Comparison of ENCODE assay signal across 8 mouse cellular contexts in the genomic region with DNA sequence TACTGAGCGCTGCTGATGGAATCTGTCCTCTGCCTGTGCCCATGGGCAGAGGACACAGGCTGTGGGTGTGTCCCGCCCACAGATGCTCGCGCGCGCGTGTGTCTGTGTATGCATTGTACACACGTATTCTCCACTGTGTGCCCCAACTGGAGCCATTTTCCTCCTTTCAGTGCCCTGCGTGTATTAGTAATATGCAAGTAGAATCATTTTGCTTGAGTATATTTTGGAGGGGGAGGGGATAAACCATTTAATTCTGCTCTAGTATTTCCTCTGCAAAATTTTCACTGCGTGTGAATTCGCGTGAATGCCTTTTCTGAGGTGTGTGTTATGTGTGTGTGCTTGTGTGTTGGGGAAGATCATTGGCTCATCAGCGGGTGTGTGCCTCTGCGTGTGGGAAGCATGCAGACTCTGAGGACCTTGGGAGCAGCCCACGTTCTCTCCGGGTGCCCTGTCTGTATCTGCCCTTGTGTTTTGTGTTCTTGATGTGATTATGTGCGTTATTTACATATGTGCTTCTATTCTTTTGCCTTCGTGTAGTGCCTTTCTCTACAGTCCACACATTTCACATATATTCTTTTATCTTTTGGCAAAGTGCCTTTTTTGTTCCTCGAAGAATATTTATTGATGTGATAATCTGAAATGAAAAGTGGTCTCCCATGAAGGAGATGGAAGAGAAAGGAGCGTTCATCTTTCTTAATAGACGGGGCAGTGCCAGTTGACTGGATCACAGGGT.
DNase-seq lines count a peak whose midpoint lies in the region; TF ChIP-seq lines count a peak whose summit lies in the region.

No protein-coding gene starts in this region.

- TF ChIP-seq POLR2A in testis, adult 2 months (IDR thresholded peaks at IDR 0.05; ENCODE audit: control insufficient read depth, low read depth, low read length), result no peak
- peak; percentile 62; the same call in 1 of the 2 replicates for TF ChIP-seq POLR2A in cortical plate, adult 2 months (IDR thresholded peaks at IDR 0.05; ENCODE audit: extremely low read depth, insufficient read depth, low read length)
- no peak for TF ChIP-seq POLR2A in myocyte (IDR thresholded peaks at IDR 0.05; ENCODE audit: insufficient read length, low read depth)

- no peak for DNase-seq in testis, postnatal 10 days (ENCODE audit: low spot score)
- DNase-seq in heart, postnatal 10 days, result peak; percentile 7 to 12
- peak; percentile 60 to 61 for DNase-seq in layer of hippocampus, postnatal 36 days
- no peak for DNase-seq in urinary bladder, postnatal 14 days (ENCODE audit: low spot score)
- no peak for DNase-seq in urinary bladder, postnatal 36 days (ENCODE audit: low spot score in 2 of 2)

- H3K36me3 ChIP-seq in testis, adult 2 months (ENCODE audit: control insufficient read depth, insufficient read depth, low read length), result no peaks in the 10 kb centered on the region
- H3K36me3 ChIP-seq in myocyte (ENCODE audit: control insufficient read depth, insufficient read depth), result no peaks in the 10 kb centered on the region

- no peak overlapping the region for H3ac ChIP-seq in myocyte (ENCODE audit: control insufficient read depth, insufficient read length)

- H3K4me2 ChIP-seq in myocyte (ENCODE audit: low read depth), result peak overlapping the region; percentile 90

- intact Hi-C loops in heart, postnatal 10 days (cut with DNase I), result loop anchor here (5.0 kb wide), 2 partner anchors 410 to 620 kb away; no protein-coding TSS in a partner anchor

- no peak for TF ChIP-seq CTCF in testis, adult 2 months (IDR thresholded peaks at IDR 0.05; ENCODE audit: control insufficient read depth, insufficient read depth, insufficient replicate concordance, low read depth, low read length)
- TF ChIP-seq CTCF in cortical plate, adult 2 months (IDR thresholded peaks at IDR 0.05; ENCODE audit: extremely low read depth, insufficient read depth, low read length), result no peak

- H3K4me1 ChIP-seq in testis, adult 2 months (ENCODE audit: control insufficient read depth, insufficient read depth, low read length), result peaks cover 19% of the 10 kb centered on the region
- H3K4me1 ChIP-seq in cortical plate, adult 2 months (ENCODE audit: control insufficient read depth, insufficient read depth, low read length), result peaks cover 8% of the 10 kb centered on the region; the same call in 1 of the 2 replicates

- peak overlapping the region; percentile 57 for H3K4me3 ChIP-seq in testis, adult 2 months (ENCODE audit: control insufficient read depth, low read depth, low read length)
- H3K4me3 ChIP-seq in cortical plate, adult 2 months (ENCODE audit: insufficient read depth, low read length), result peak overlapping the region; percentile 57; the same call in 1 of the 2 replicates
- peak overlapping the region; percentile 30 for H3K4me3 ChIP-seq in myocyte

- H3K27ac ChIP-seq in testis, adult 2 months (ENCODE audit: control insufficient read depth, insufficient read depth, low read depth, low read length), result 0 out of 2 replicates have a peak overlapping the region, but pooled peaks have one; percentile 58
- H3K27ac ChIP-seq in cortical plate, adult 2 months (ENCODE audit: insufficient read depth, low read length), result peak overlapping the region; percentile 97

- no peaks in the 10 kb centered on the region for H3K79me2 ChIP-seq in myocyte (ENCODE audit: control insufficient read depth, insufficient read depth)

- H3K27me3 ChIP-seq in testis, adult 2 months (ENCODE audit: control insufficient read depth, insufficient read depth, low read length), result 0 out of 2 replicates have a peak, but pooled peaks cover 2% of the 10 kb centered on the region
- H3K27me3 ChIP-seq in myocyte (ENCODE audit: control insufficient read depth, insufficient read depth, insufficient read length), result no peaks in the 10 kb centered on the region

TF ChIP-seq in myocyte, 11 proteins besides CTCF, POLR2A, EP300 and RAD21:
- TF ChIP-seq REST (IDR thresholded peaks at IDR 0.05; ENCODE audit: insufficient read depth, insufficient read length), result no peak
- TF ChIP-seq CEBPB (IDR thresholded peaks at IDR 0.05; ENCODE audit: insufficient read depth, poor library complexity, severe bottlenecking), result no peak
- no peak for TF ChIP-seq MYOG (IDR thresholded peaks at IDR 0.05; ENCODE audit: control insufficient read depth in 1 of 3, insufficient read depth in 1 of 3, insufficient read length in 2 of 3, low read depth in 2 of 3)
- TF ChIP-seq MAX (IDR thresholded peaks at IDR 0.05; ENCODE audit: low read depth), result no peak
- TF ChIP-seq MYOD1 (IDR thresholded peaks at IDR 0.05; ENCODE audit: control insufficient read depth in 1 of 3, insufficient read length in 2 of 3, low read depth in 2 of 3), result no peak
- no peak for TF ChIP-seq SRF (IDR thresholded peaks at IDR 0.05; ENCODE audit: control insufficient read depth, insufficient read length, low read depth)
- no peak for TF ChIP-seq TCF12 (IDR thresholded peaks at IDR 0.05; ENCODE audit: insufficient read depth, poor library complexity, severe bottlenecking)
- no peak for TF ChIP-seq E2F4 (IDR thresholded peaks at IDR 0.05; ENCODE audit: insufficient read depth)
- no peak for TF ChIP-seq POLR2AphosphoS2 (IDR thresholded peaks at IDR 0.05; ENCODE audit: insufficient read length, low read depth)
- TF ChIP-seq TCF3 (IDR thresholded peaks at IDR 0.05; ENCODE audit: insufficient read length, low read depth), result no peak
- no peak for TF ChIP-seq USF1 (IDR thresholded peaks at IDR 0.05; ENCODE audit: low read depth)

Comparison
In these comparisons a context has a peak if more than half of its experiments do, and no peak if none do; other contexts are left out.
1. DNase-seq: peak in heart, postnatal 10 days (2 of 2) and layer of hippocampus, postnatal 36 days (2 of 2); none in testis, postnatal 10 days (single experiment), urinary bladder, postnatal 14 days (single experiment) and urinary bladder, postnatal 36 days (0 of 2).
2. Peak in every context shown above with its lines, with median percentiles within 50 percentile points of each other: H3K4me3 ChIP-seq.